20 mouse cellular contexts compared by ENCODE assay signal in genomic region chr9:47876557-47877206, GRCm38 (mm10).
A peak's percentile ranks its signal among the peaks of the same experiment; 100 is the strongest.
DNase-seq lines count a peak whose midpoint lies in the region; ATAC-seq lines count a peak whose summit lies in the region.
"Had no signal": no experiment of that assay in that cellular context is flagged by ENCODE, and none has a peak within 500 bp of the region (broad histone marks: within the 10 kb centered on the region; RNA-seq: fewer than 3 reads in every experiment).

No protein-coding gene starts in this region.

- WGBS in forebrain, embryonic 14.5 days: 14% methylated on average over 10 of the region's 10 CpGs
- WGBS in midbrain, embryonic 16.5 days: 35% methylated on average over 10 of the region's 10 CpGs

- ATAC-seq in forebrain, embryonic 14.5 days: peak; percentile 62
- ATAC-seq in midbrain, embryonic 16.5 days: no peak
- no peak for ATAC-seq in erythroid progenitor cell, adult 5-6 weeks (replicated peaks; ENCODE audit: low FRiP score, poor library complexity, severe bottlenecking)
- ATAC-seq: activated CD4-positive, CD25-positive, alpha-beta regulatory T cell, adult 4 months; lung, postnatal 0 days had no signal

- intact Hi-C loops in left cerebral cortex, postnatal 4 days (cut with DNase I): no loop called here

- peak overlapping the region; percentile 60; the same call in 1 of the 2 replicates for H3K27ac ChIP-seq in forebrain, embryonic 14.5 days (ENCODE audit: low read depth, low read length)
- peak overlapping the region; percentile 18; the same call in 1 of the 2 replicates for H3K27ac ChIP-seq in midbrain, embryonic 16.5 days (ENCODE audit: low read length)
- H3K27ac ChIP-seq: embryonic facial prominence, embryonic 15.5 days; heart, adult 2 months; liver, embryonic 15.5 days had no signal

- no peak overlapping the region for H3K9ac ChIP-seq in forebrain, embryonic 14.5 days (ENCODE audit: low read length)
- H3K9ac ChIP-seq in midbrain, embryonic 16.5 days (ENCODE audit: low read depth, low read length): no peak overlapping the region
- H3K9ac ChIP-seq: embryonic facial prominence, embryonic 15.5 days; hindbrain, embryonic 12.5 days; liver, embryonic 15.5 days had no signal

- no peak overlapping the region for H3K4me3 ChIP-seq in forebrain, embryonic 14.5 days (ENCODE audit: low read depth, low read length)
- H3K4me3 ChIP-seq in midbrain, embryonic 16.5 days (ENCODE audit: low read depth, low read length): no peak overlapping the region
- H3K4me3 ChIP-seq: embryonic facial prominence, embryonic 15.5 days; heart, adult 2 months; hindbrain, embryonic 12.5 days; liver, embryonic 15.5 days; megakaryocyte, embryonic 14.5 days had no signal

- DNase-seq in left cerebral cortex, postnatal 4 days: peak; percentile 62
- no peak for DNase-seq in left cerebral cortex, adult 8-10 months (ENCODE audit: low spot score in 2 of 2)
- peak; percentile 65 for DNase-seq in cerebellum, adult 9-10 months
- peak; percentile 81 for DNase-seq in forebrain, embryonic 14.5 days (ENCODE audit: low spot score)
- DNase-seq in layer of hippocampus, postnatal 36 days: no peak
- no peak for DNase-seq in ovary, postnatal 10 days (ENCODE audit: low spot score)
- DNase-seq: adrenal gland, postnatal 25 days; embryo, embryonic 11 days; gastrocnemius, postnatal 10 days; heart, adult 2 months; kidney, adult 11 months; kidney, postnatal 10 days had no signal

- H3K4me1 ChIP-seq in forebrain, embryonic 14.5 days (ENCODE audit: control insufficient read depth, insufficient read depth, low read length): peaks cover 21% of the 10 kb centered on the region
- H3K4me1 ChIP-seq in midbrain, embryonic 16.5 days (ENCODE audit: control insufficient read depth, insufficient read depth, low read length): peaks cover 7% of the 10 kb centered on the region
- H3K4me1 ChIP-seq: embryonic facial prominence, embryonic 15.5 days; liver, embryonic 15.5 days had no signal

- H3K4me2 ChIP-seq in forebrain, embryonic 14.5 days (ENCODE audit: low read length): 0 out of 2 replicates have a peak overlapping the region, but pooled peaks have one; percentile 5
- H3K4me2 ChIP-seq in midbrain, embryonic 16.5 days (ENCODE audit: low read length): no peak overlapping the region
- H3K4me2 ChIP-seq: embryonic facial prominence, embryonic 15.5 days; hindbrain, embryonic 12.5 days; liver, embryonic 15.5 days had no signal

- no peaks in the 10 kb centered on the region for H3K9me3 ChIP-seq in forebrain, embryonic 14.5 days (replicated peaks; ENCODE audit: control insufficient read depth, low read length)
- no peaks in the 10 kb centered on the region for H3K9me3 ChIP-seq in midbrain, embryonic 16.5 days (replicated peaks; ENCODE audit: control insufficient read depth, low read length, poor library complexity, severe bottlenecking)
- H3K9me3 ChIP-seq: embryonic facial prominence, embryonic 15.5 days; hindbrain, embryonic 12.5 days; liver, embryonic 15.5 days; megakaryocyte, embryonic 14.5 days had no signal

- no peaks in the 10 kb centered on the region for H3K36me3 ChIP-seq in forebrain, embryonic 14.5 days (ENCODE audit: control insufficient read depth, insufficient read depth, low read length)
- H3K36me3 ChIP-seq in midbrain, embryonic 16.5 days (ENCODE audit: control insufficient read depth, insufficient read depth, low read length): no peaks in the 10 kb centered on the region
- H3K36me3 ChIP-seq: embryonic facial prominence, embryonic 15.5 days; hindbrain, embryonic 12.5 days; liver, embryonic 15.5 days had no signal

- no peaks in the 10 kb centered on the region for H3K27me3 ChIP-seq in forebrain, embryonic 14.5 days (replicated peaks; ENCODE audit: control insufficient read depth, insufficient read depth, low read length)
- no peaks in the 10 kb centered on the region for H3K27me3 ChIP-seq in midbrain, embryonic 16.5 days (ENCODE audit: control insufficient read depth, insufficient read depth, low read depth, low read length)
- H3K27me3 ChIP-seq: embryonic facial prominence, embryonic 15.5 days; hindbrain, embryonic 12.5 days; liver, embryonic 15.5 days had no signal

Comparison
In these comparisons a context has a peak if more than half of its experiments do, and no peak if none do; other contexts are left out.
1. DNase-seq: peak in left cerebral cortex, postnatal 4 days (single experiment), cerebellum, adult 9-10 months (single experiment) and forebrain, embryonic 14.5 days (single experiment); none in left cerebral cortex, adult 8-10 months (0 of 2), layer of hippocampus, postnatal 36 days (0 of 2) and ovary, postnatal 10 days (single experiment).